Mouse (Mus musculus) bone marrow, adult 2 months (tissue): ENCODE data around the gene Scd2. TPM values are rescaled to one million over a fixed set of nuclear protein-coding genes. Genes with fewer than 3 reads are reported as not detected.
"Not testable (repeated sequence)": the region's sequence is repeated elsewhere in the genome, so short reads cannot be mapped to it uniquely, and the experiment has no call there.

Experiments
- H3K27ac ChIP-seq: fragments of 200-500 bp; 2 replicates; pipeline ENCODE4 v1.5.1; 2012; ENCODE audit warnings: low read depth, mild to moderate bottlenecking, control low read depth, inconsistent platforms, low read length; ENCODE audit not compliant: control insufficient read depth, poor library complexity, insufficient read depth
- H3K4me1 ChIP-seq: fragments of 200-500 bp; 2 replicates; pipeline ENCODE4 v1.6.1; 2011; ENCODE audit warnings: low read length; ENCODE audit not compliant: control insufficient read depth, insufficient read depth
- H3K4me3 ChIP-seq: fragments of 200-500 bp; replicated peaks from 2 replicates; pipeline ENCODE3; 2011; ENCODE audit warnings: mild to moderate bottlenecking, low read depth, low read length, control low read depth; ENCODE audit not compliant: control insufficient read depth
- CTCF ChIP-seq: fragments of 200-500 bp; IDR thresholded peaks from 2 replicates; pipeline ENCODE4 v1.5.1; 2011; ENCODE audit warnings: low read length, control low read depth; ENCODE audit not compliant: control insufficient read depth, insufficient read depth
- POLR2A ChIP-seq: fragments of 200-500 bp; IDR thresholded peaks from 2 replicates; pipeline ENCODE4 v1.6.1; 2011; ENCODE audit warnings: low read depth, mild to moderate bottlenecking, control low read depth, low read length, borderline replicate concordance; ENCODE audit not compliant: control insufficient read depth
- WGBS: fragments of 180-500 bp; shearing (Covaris S2); methylation state at CpG from one replicate; pipeline ENCODE4 v1.1.7; 2018; 5-methylcytosine and 5-hydroxymethylcytosine counted together
- polyA plus RNA-seq: library from polyadenylated mRNA; stranded (reverse); fragments of >200 nt; gene quantifications from 2 replicates; pipeline ENCODE4 v1.2.4, GENCODE M21; 2011; ENCODE audit warnings: low replicate concordance; ENCODE audit not compliant: missing spikeins, insufficient read depth, insufficient read length

The Scd2 gene
- polyA plus RNA-seq, 1 experiment = 19.7 TPM

DNA sequence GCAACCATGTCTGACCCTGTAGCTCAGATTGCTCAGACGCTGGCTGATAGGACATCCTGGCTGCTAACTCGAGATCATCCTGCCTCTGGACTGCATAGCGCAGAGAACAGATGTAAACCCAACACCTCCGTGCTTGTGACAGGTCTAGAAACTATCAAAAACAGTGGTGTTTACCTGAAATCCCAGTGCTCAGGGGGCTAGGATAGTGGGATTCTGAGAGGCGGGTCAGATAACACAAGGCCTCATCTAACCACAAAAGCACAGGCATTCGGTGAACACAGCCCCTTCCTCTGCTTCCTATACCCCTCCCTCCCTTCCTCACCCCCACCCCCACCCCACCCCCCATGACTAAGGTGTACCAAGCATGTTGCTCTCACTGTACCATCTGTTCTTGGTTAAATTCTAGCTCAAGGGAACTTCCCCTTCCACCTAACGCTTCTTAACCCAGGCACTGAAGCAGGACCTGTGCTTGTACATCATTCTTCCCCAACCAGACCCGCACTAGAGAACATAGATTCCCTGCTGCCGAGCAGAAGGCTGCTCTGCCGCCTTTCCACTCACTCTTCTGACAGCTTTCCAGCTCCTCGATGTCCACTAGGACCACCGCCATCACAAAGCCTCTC, 41.4 kb upstream of the Scd2 start:
- WGBS = 28% methylated on average over 12 of the region's 12 CpGs
- Histone ChIP-seq H3K4me1 (peaks cover 11% of the 10 kb centered on the region), H3K27ac (peak overlapping the region; percentile 52), H3K4me3 (no peak overlapping the region)
- TF ChIP-seq POLR2A (no peak), CTCF (no peak)

DNA sequence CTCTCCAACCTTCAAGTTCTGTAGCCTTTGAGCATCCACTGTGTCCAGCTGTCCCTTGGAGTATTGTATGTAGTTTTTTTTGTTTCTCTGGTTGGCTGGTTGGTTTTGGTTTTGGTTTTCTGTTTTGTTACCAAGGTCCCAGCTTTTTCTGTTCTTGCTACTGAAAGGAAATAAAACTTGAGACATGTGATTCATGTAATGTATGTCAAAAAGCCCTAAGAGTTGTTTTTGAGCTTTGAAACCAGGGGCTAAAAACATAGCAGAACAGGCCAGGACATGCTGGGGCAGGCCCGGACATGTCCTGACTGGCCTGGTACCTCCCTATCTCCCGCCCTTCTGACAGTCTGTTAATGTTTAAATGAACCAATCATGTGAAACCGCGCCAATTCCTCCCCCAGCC, 39.4 kb upstream of the Scd2 start:
- H3K4me3 ChIP-seq, H3K4me1 ChIP-seq: not testable (repeated sequence)
- WGBS = 95% methylated on average over 4 of the region's 4 CpGs
- peak overlapping the region; percentile 55; the same call in 1 of the 2 replicates for H3K27ac ChIP-seq

DNA sequence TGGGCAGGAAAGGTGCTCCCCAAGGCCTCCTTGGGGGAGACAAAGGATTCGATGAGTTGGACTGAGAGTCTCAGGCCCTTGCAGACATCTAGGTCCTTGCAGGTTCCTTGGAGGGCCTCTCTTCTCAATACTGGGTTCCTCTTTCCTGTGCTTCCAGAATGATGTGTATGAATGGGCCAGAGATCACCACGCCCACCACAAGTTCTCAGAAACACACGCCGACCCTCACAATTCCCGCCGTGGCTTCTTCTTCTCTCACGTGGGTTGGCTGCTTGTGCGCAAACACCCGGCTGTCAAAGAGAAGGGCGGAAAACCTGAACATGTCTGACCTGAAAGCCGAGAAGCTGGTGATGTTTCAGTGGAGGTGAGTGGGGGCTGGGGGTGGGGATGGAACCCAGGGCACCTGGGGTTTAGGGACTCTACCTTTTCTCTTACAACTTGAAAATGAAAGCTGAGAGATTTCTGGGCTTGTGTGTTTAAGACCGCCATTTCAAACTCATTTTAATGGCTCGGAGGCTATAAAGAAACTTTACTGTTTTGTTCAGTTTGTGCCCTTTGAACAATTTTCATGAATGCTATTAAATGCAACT, 36.0 kb upstream of the Scd2 start:
- Histone ChIP-seq H3K4me3 (no peak overlapping the region), H3K27ac (no peak overlapping the region), H3K4me1 (peaks cover 8% of the 10 kb centered on the region)
- TF ChIP-seq CTCF (no peak), POLR2A (no peak)
- 57% methylated on average over 13 of the region's 13 CpGs for WGBS

DNA sequence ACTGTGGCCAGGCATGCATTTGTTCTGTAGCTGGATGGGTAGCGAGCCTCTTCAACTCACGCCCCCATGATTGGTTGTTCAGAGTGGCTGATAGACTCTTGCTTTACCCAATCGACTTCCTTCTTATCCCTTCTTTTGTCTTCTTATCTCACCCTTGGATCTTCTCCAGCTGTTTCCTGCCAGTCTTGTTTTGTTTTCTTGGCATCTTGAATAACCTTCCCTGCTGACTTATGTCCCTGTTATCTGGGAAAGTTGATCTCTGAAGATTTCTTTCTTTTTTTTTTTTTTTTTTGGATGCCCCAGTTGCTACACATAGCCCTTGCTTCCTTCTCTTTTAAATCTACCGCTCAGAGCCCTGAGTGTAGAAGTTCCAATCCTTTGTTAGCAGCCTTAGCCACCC, 34.0 kb upstream of the Scd2 start:
- Histone ChIP-seq H3K4me1 (peaks cover 1% of the 10 kb centered on the region; the same call in 1 of the 2 replicates), H3K4me3 (no peak overlapping the region)

DNA sequence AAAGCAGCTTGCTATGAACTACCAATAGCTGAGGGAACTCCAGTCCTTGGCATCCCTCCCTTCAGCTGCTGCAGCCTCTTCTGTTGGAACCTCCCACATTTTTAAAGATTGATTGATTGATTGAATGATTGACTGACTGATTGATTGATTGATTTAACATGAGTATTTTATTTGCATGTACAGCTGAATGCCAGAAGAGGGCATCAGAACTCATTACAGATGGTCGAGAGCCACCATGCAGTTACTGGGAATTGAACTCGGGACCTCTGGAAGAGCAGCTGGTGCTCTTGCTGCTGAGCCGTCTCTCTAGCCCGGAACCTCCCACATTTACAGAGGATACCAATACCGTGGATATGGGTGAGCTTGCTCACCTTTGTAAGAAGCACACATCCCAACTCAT, 33.0 kb upstream of the Scd2 start:
- H3K4me3 ChIP-seq = no peak overlapping the region
- no peak for TF ChIP-seq CTCF
- TF ChIP-seq POLR2A = no peak
- 64% methylated on average over 5 of the region's 5 CpGs for WGBS
- H3K27ac ChIP-seq = no peak overlapping the region
- peaks cover 4% of the 10 kb centered on the region for H3K4me1 ChIP-seq

More for the DNA sequence above, 34.0 kb upstream of the Scd2 start:
- H3K27ac ChIP-seq = no peak overlapping the region
- TF ChIP-seq POLR2A (no peak), CTCF (no peak)
- 55% methylated on average over 4 of the region's 4 CpGs for WGBS

DNA sequence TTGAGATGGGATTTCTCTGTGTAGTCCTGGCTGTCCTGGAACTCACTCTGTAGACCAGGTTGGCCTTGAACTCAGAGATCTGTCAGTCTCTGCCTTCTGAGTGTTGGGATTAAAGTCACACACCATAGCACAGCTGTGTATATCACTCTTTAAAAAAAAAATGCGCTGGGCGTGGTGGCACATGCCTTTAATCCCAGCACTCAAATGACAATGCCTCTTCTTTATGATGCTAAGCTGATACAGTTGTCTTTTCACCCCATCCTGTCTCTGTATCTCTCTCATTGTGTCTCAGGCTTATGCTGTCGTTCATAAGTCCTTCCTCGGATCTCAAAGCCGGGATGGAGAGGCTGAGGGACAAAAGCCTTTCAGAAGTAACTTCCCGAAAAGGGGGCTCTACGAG, 31.7 kb upstream of the Scd2 start:
- Histone ChIP-seq H3K4me1 (peaks cover 6% of the 10 kb centered on the region), H3K4me3 (no peak overlapping the region), H3K27ac (no peak overlapping the region)
- WGBS = 82% methylated on average over 7 of the region's 7 CpGs
- TF ChIP-seq CTCF = no peak
- TF ChIP-seq POLR2A = no peak

DNA sequence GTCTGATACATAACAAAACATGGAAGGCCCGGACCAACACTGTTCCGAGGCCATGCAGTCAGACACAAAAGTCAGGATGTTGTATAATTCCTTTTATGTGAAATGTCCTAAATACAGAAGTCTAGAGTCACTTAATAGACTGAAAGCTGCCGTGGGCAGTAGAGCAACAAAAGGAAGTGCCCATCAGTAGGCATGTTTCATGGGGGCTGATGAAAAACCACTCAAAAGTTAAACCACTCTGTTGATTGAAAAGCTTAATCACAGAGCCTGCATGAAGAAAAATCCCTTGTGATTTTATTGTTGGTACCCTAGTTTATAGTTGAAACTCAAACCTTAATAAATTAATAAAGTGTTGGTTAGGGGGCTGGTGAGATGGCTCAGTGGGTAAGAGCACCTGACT, 29.9 kb upstream of the Scd2 start:
- H3K4me3 ChIP-seq = no peak overlapping the region
- H3K27ac ChIP-seq = no peak overlapping the region
- H3K4me1 ChIP-seq = peaks cover 6% of the 10 kb centered on the region
- TF ChIP-seq CTCF = no peak
- no peak for TF ChIP-seq POLR2A
- WGBS = 50% methylated on average over 3 of the region's 3 CpGs

DNA sequence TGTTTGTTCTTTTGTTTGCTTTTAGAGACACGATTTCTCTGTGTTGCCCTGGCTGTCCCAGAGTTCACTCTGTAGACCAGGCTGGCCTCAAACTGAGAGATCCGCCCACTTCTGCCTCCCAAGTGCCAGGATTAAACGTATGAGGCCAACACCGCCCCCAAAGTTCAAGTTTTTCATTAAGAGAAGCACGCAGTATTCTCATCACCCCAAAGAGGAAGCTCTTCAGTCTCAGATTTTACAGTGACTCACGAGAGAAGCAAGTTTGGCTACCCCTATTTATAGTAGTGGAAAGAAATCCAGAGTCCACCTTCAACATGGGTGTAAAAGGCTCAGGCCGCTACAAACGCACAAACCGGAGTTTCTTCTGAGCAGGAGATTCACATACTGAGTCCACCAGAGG, 29.2 kb upstream of the Scd2 start:
- Histone ChIP-seq H3K27ac (no peak overlapping the region; the same call in 1 of the 2 replicates), H3K4me3 (no peak overlapping the region), H3K4me1 (peaks cover 6% of the 10 kb centered on the region)
- TF ChIP-seq POLR2A (no peak), CTCF (no peak)
- WGBS = 28% methylated on average over 9 of the region's 9 CpGs

DNA sequence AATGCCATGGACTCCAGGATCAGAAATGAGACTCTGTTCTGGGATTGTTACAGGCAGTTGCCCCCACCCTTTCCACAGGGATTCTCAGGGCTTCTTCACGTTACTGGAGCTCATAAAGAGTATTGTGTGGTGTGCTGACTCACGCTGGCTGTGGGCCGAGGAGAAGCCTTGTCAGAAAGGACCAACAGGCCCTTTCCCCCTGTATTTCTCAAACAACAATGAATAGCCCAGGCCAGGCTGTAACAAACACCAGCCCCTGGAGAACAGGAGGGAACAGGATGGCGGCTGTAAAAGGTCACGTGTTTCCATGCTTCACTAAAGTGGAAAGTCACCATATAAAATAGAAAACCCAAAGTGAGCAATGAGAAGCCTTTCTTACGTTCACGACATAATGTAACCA, 28.2 kb upstream of the Scd2 start:
- Histone ChIP-seq H3K4me3 (no peak overlapping the region), H3K27ac (no peak overlapping the region; the same call in 1 of the 2 replicates), H3K4me1 (peaks cover 6% of the 10 kb centered on the region)
- 44% methylated on average over 7 of the region's 7 CpGs for WGBS
- no peak for TF ChIP-seq CTCF
- TF ChIP-seq POLR2A = no peak
